Comparison of ENCODE assay signal across 18 mouse cellular contexts in the genomic region with DNA sequence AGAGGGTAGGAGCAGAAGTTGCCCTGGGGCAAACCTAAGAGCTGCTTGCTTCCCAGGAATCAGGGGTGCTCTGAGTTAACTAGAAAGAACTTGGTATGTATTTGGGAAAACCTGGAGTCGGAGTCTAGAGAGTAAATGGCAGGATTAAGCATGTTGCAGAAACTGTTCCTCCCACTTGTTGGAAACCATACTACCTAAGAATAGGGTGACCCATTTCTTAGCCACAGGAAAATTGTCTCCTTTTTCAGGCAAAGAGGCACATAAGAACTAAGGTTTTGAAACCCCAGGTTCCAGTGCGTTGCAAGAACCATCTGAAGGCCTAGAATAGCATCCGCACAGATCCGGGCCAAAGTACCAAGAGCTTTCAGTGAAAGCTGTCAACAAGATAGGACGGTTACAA. TPM values are rescaled to one million over a fixed set of nuclear protein-coding genes. Genes with fewer than 3 reads are reported as not detected.
"Had no signal": no experiment of that assay in that cellular context is flagged by ENCODE, and none has a peak within 500 bp of the region (broad histone marks: within the 10 kb centered on the region; RNA-seq: fewer than 3 reads in every experiment).

No protein-coding gene starts in this region.

- H3K4me3 ChIP-seq: neural tube, embryonic 13.5 days; neural tube, embryonic 15.5 days; stomach, embryonic 15.5 days had no signal

- H3K36me3 ChIP-seq: neural tube, embryonic 13.5 days; neural tube, embryonic 15.5 days; stomach, embryonic 15.5 days had no signal

- H3K4me1 ChIP-seq: stomach, embryonic 15.5 days had no signal

- H3K27ac ChIP-seq: neural tube, embryonic 13.5 days; neural tube, embryonic 15.5 days; stomach, embryonic 15.5 days; stomach, postnatal 0 days had no signal

- H3K27me3 ChIP-seq: neural tube, embryonic 13.5 days; neural tube, embryonic 15.5 days; stomach, embryonic 15.5 days had no signal

- H3K9me3 ChIP-seq: neural tube, embryonic 13.5 days; neural tube, embryonic 15.5 days; stomach, embryonic 15.5 days had no signal

- DNase-seq: retina, postnatal 1 day; right cerebral cortex, adult 18-20 months; right cerebral cortex, postnatal 14 days; right cerebral cortex, postnatal 25 days; right cerebral cortex, postnatal 4 days; spleen, adult 18-20 months; thymus, adult 18-20 months; thymus, adult 2 months; thymus, postnatal 14 days; thymus, postnatal 25 days; thymus, postnatal 36 days; thymus, postnatal 4 days had no signal

- H3K4me2 ChIP-seq: neural tube, embryonic 13.5 days; neural tube, embryonic 15.5 days; stomach, embryonic 15.5 days had no signal

- H3K9ac ChIP-seq: neural tube, embryonic 13.5 days; neural tube, embryonic 15.5 days; stomach, embryonic 15.5 days had no signal

RNA-seq across cellular contexts. Expression of gene Ccdc146, which starts 54.0 kb away (rescaled TPM):
- polyA plus RNA-seq: small intestine, adult 2 months; spleen, adult 2 months; thymus, adult 2 months had no signal
